9 mouse cellular contexts compared by ENCODE assay signal in genomic region chr10:24886008-24886407, GRCm38 (mm10). TPM values are rescaled to one million over a fixed set of nuclear protein-coding genes. Genes with fewer than 3 reads are reported as not detected.
DNase-seq lines count a peak whose midpoint lies in the region; ATAC-seq and TF ChIP-seq lines count a peak whose summit lies in the region.
"Had no signal": no experiment of that assay in that cellular context is flagged by ENCODE, and none has a peak within 500 bp of the region (broad histone marks: within the 10 kb centered on the region; RNA-seq: fewer than 3 reads in every experiment).

No protein-coding gene starts in this region.

- H3K4me2 ChIP-seq in heart, postnatal 0 days (ENCODE audit: low read depth, low read length) = no peak overlapping the region
- H3K4me2 ChIP-seq in embryonic facial prominence, embryonic 11.5 days (ENCODE audit: low read depth, low read length) = no peak overlapping the region
- H3K4me2 ChIP-seq in intestine, embryonic 16.5 days (ENCODE audit: low read depth, low read length) = no peak overlapping the region

- no peak overlapping the region for H3K4me3 ChIP-seq in heart, postnatal 0 days (ENCODE audit: low read depth, low read length)
- H3K4me3 ChIP-seq in embryonic facial prominence, embryonic 11.5 days (ENCODE audit: low read depth, low read length) = no peak overlapping the region
- H3K4me3 ChIP-seq in intestine, embryonic 16.5 days (ENCODE audit: low read length) = no peak overlapping the region

- intact Hi-C loops in heart, postnatal 36 days (cut with DNase I) = no loop called here

- TF ChIP-seq EP300 in heart, postnatal 0 days (IDR thresholded peaks at IDR 0.05; ENCODE audit: low read depth) = no peak

- peak; percentile 35 for TF ChIP-seq CTCF in heart, postnatal 0 days (IDR thresholded peaks at IDR 0.05; ENCODE audit: low read depth)

- no peaks in the 10 kb centered on the region for H3K9me3 ChIP-seq in heart, postnatal 0 days (replicated peaks; ENCODE audit: control insufficient read depth, low read length)
- H3K9me3 ChIP-seq in embryonic facial prominence, embryonic 11.5 days (replicated peaks; ENCODE audit: control insufficient read depth, low read length) = no peaks in the 10 kb centered on the region
- H3K9me3 ChIP-seq in intestine, embryonic 16.5 days (ENCODE audit: control insufficient read depth, low read length) = no peaks in the 10 kb centered on the region

- H3K9ac ChIP-seq in heart, postnatal 0 days (replicated peaks; ENCODE audit: low read depth, low read length) = no peak overlapping the region
- H3K9ac ChIP-seq in embryonic facial prominence, embryonic 11.5 days (replicated peaks; ENCODE audit: low read length) = no peak overlapping the region
- no peak overlapping the region for H3K9ac ChIP-seq in intestine, embryonic 16.5 days (ENCODE audit: low read depth, low read length)

- WGBS in heart, postnatal 0 days = 79% methylated on average over 9 of the region's 9 CpGs
- 80% methylated on average over 9 of the region's 9 CpGs for WGBS in embryonic facial prominence, embryonic 11.5 days
- 82% methylated on average over 9 of the region's 9 CpGs for WGBS in intestine, embryonic 16.5 days

- H3K4me1 ChIP-seq in heart, postnatal 0 days (ENCODE audit: control insufficient read depth, insufficient read depth) = no peaks in the 10 kb centered on the region
- H3K4me1 ChIP-seq in embryonic facial prominence, embryonic 11.5 days (ENCODE audit: control insufficient read depth, insufficient read depth, low read length) = no peaks in the 10 kb centered on the region
- no peaks in the 10 kb centered on the region for H3K4me1 ChIP-seq in intestine, embryonic 16.5 days (ENCODE audit: control insufficient read depth, insufficient read depth, low read length)

- ATAC-seq in heart, postnatal 0 days (ENCODE audit: insufficient read depth, low read depth) = no peak
- ATAC-seq in embryonic facial prominence, embryonic 11.5 days (replicated peaks; ENCODE audit: insufficient number of reproducible peaks, low FRiP score, low TSS enrichment, low read depth) = no peak
- ATAC-seq in megakaryocyte, adult 5-6 weeks (ENCODE audit: poor library complexity, severe bottlenecking) = no peak
- ATAC-seq in intestine, embryonic 16.5 days = no peak

- no peak overlapping the region for H3K27ac ChIP-seq in heart, postnatal 0 days (ENCODE audit: low read depth)
- no peak overlapping the region for H3K27ac ChIP-seq in embryonic facial prominence, embryonic 11.5 days (replicated peaks; ENCODE audit: low read depth, low read length)
- H3K27ac ChIP-seq in intestine, embryonic 16.5 days (ENCODE audit: low read length) = no peak overlapping the region

- peaks cover 94% of the 10 kb centered on the region for H3K36me3 ChIP-seq in heart, postnatal 0 days (replicated peaks; ENCODE audit: control insufficient read depth, insufficient read depth, low read length)
- no peaks in the 10 kb centered on the region; the same call in none of the 2 replicates for H3K36me3 ChIP-seq in embryonic facial prominence, embryonic 11.5 days (replicated peaks; ENCODE audit: control insufficient read depth, insufficient read depth, low read depth, low read length)
- H3K36me3 ChIP-seq in intestine, embryonic 16.5 days (ENCODE audit: control insufficient read depth, insufficient read depth, low read length) = peaks cover 3% of the 10 kb centered on the region; the same call in 1 of the 2 replicates

- no peak for DNase-seq in heart, postnatal 0 days (ENCODE audit: low spot score)
- DNase-seq in heart, postnatal 36 days = no peak
- peak; percentile 34 to 39 for DNase-seq in right cerebral cortex, postnatal 10 days (ENCODE audit: low spot score in 2 of 2)
- DNase-seq in right cerebral cortex, postnatal 36 days (ENCODE audit: low spot score in 2 of 2) = no peak
- DNase-seq in embryonic facial prominence, embryonic 11.5 days (ENCODE audit: low spot score) = peak; percentile 57
- DNase-seq in retina, embryonic 14.5 days (ENCODE audit: low spot score) = peak; percentile 54

- H3K27me3 ChIP-seq in heart, postnatal 0 days (ENCODE audit: control insufficient read depth, insufficient read depth, low read length) = no peaks in the 10 kb centered on the region
- H3K27me3 ChIP-seq in embryonic facial prominence, embryonic 11.5 days (ENCODE audit: control insufficient read depth, insufficient read depth, low read length) = no peaks in the 10 kb centered on the region
- H3K27me3 ChIP-seq in intestine, embryonic 16.5 days (replicated peaks; ENCODE audit: control insufficient read depth, insufficient read depth, low read length) = no peaks in the 10 kb centered on the region

RNA-seq across cellular contexts. Expression of gene Med23, which starts 16.2 kb away (rescaled TPM):
- 11.5 and 35.0 TPM in 2 replicates for total RNA-seq in heart, postnatal 0 days (2014; rRNA removed; ENCODE audit: low replicate concordance)
- polyA plus RNA-seq in heart, postnatal 0 days (2015; fragmentation: Nextera tagmentation; extraction: Ambion mirVana) = 6.2 and 7.1 TPM in 2 replicates
- 10 to 100 TPM; 14.1 to 15.4 TPM for total RNA-seq in heart, postnatal 36 days (2021)
- 31.4 and 35.6 TPM in 2 replicates for polyA plus RNA-seq in embryonic facial prominence, embryonic 11.5 days (2014; fragmentation: Nextera tagmentation; extraction: Ambion mirVana)
- 11.6 and 12.1 TPM in 2 replicates for total RNA-seq in megakaryocyte, adult 5-6 weeks (2015)
- 24.2 and 24.8 TPM in 2 replicates for total RNA-seq in megakaryocyte, adult 5-6 weeks (2017)
- 14.6 and 15.7 TPM in 2 replicates for polyA plus RNA-seq in intestine, embryonic 16.5 days (2015; fragmentation: Nextera tagmentation; extraction: Ambion mirVana)

RNA-seq across cellular contexts. Expression of gene Arg1, which starts 41.3 kb away (rescaled TPM):
- 1.1 and 3.5 TPM in 2 replicates for total RNA-seq in heart, postnatal 0 days (2014; rRNA removed; ENCODE audit: low replicate concordance)
- polyA plus RNA-seq in heart, postnatal 0 days (2015; fragmentation: Nextera tagmentation; extraction: Ambion mirVana) = 0.23 and 0.27 TPM in 2 replicates
- total RNA-seq in heart, postnatal 36 days (2021) = not detected
- 8.6 and 9.1 TPM in 2 replicates for polyA plus RNA-seq in embryonic facial prominence, embryonic 11.5 days (2014; fragmentation: Nextera tagmentation; extraction: Ambion mirVana)
- total RNA-seq in megakaryocyte, adult 5-6 weeks (2015) = 0.09 and 0.39 TPM in 2 replicates
- 1.1 TPM in 1 of 2 replicates, not detected in the other for total RNA-seq in megakaryocyte, adult 5-6 weeks (2017)
- 4.9 and 5.9 TPM in 2 replicates for polyA plus RNA-seq in intestine, embryonic 16.5 days (2015; fragmentation: Nextera tagmentation; extraction: Ambion mirVana)
- polyA plus RNA-seq: spleen, adult 2 months had no signal

RNA-seq across cellular contexts. Expression of gene Enpp3, which starts 43.4 kb away (rescaled TPM):
- total RNA-seq in heart, postnatal 0 days (2014; rRNA removed; ENCODE audit: low replicate concordance) = 4.5 and 4.7 TPM in 2 replicates
- 2.3 and 2.4 TPM in 2 replicates for polyA plus RNA-seq in heart, postnatal 0 days (2015; fragmentation: Nextera tagmentation; extraction: Ambion mirVana)
- 1 to 10 TPM; 3.3 to 4.4 TPM for total RNA-seq in heart, postnatal 36 days (2021)
- 9.2 and 10.4 TPM in 2 replicates for polyA plus RNA-seq in embryonic facial prominence, embryonic 11.5 days (2014; fragmentation: Nextera tagmentation; extraction: Ambion mirVana)
- total RNA-seq in megakaryocyte, adult 5-6 weeks (2015) = 0.14 TPM in 1 of 2 replicates, not detected in the other
- total RNA-seq in megakaryocyte, adult 5-6 weeks (2017) = 0.20 TPM in 1 of 2 replicates, not detected in the other
- polyA plus RNA-seq in intestine, embryonic 16.5 days (2015; fragmentation: Nextera tagmentation; extraction: Ambion mirVana) = 25.1 and 38.5 TPM in 2 replicates

Comparison
In these comparisons a context has a peak if more than half of its experiments do, and no peak if none do; other contexts are left out.
1. DNase-seq: peak in right cerebral cortex, postnatal 10 days (2 of 2), embryonic facial prominence, embryonic 11.5 days (single experiment) and retina, embryonic 14.5 days (single experiment); none in heart, postnatal 0 days (single experiment), heart, postnatal 36 days (0 of 2) and right cerebral cortex, postnatal 36 days (0 of 2).